Mouse (Mus musculus) stomach, postnatal 0 days (tissue): ENCODE results near the gene Reep3.
"Not testable (repeated sequence)": the region's sequence is repeated elsewhere in the genome, so short reads cannot be mapped to it uniquely, and the experiment has no call there.

ENCODE experiments used
- CTCF ChIP-seq: IDR thresholded peaks from 2 replicates; pipeline ENCODE4 v1.5.1; 2016; ENCODE audit warnings: antibody characterized with exemption, low read depth, mild to moderate bottlenecking, moderate library complexity
- EP300 ChIP-seq: optimal IDR thresholded peaks from 2 replicates; pipeline ENCODE3; 2016; ENCODE audit warnings: antibody characterized with exemption

- not testable (repeated sequence) for TF ChIP-seq CTCF, EP300
Measured at GRCm38 (mm10) chr10:67112967-67113366, 16.2 kb upstream of the Reep3 start.
